Mouse (Mus musculus) NIH3T3 (cell line): ENCODE measurements at regions not wholly inside any gene's neighbourhood (a gene's known extent, or its start where the extent isn't known, plus 50 kb on each side); places are given as distances from the start of the nearest gene placed in this dataset.

Experiments used
- DNase-seq: peaks from one replicate; pipeline ENCODE4 v3.0.0-alpha.2; 2012; ENCODE audit warnings: low read depth

DNA sequence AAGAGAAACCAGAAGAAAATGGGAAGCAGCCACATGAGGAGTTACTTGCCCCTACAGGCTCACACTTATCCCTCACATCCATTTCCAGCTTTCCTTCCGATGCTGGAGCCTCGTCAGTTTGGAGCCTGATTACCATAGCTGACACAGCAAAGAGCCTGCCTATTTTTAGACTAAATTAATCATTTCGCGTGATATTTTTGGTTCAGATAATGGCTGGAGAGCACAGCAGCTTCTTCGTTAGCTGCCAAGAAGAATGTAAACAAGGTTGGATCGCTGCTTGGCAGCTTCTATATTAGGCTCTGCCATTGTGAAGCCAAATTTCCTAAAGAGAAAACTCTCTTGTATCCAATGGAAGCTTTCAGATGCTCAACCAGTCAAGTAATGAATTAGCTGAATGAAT is 676.9 kb upstream of the A1bg start:
- DNase-seq: no peak

DNA sequence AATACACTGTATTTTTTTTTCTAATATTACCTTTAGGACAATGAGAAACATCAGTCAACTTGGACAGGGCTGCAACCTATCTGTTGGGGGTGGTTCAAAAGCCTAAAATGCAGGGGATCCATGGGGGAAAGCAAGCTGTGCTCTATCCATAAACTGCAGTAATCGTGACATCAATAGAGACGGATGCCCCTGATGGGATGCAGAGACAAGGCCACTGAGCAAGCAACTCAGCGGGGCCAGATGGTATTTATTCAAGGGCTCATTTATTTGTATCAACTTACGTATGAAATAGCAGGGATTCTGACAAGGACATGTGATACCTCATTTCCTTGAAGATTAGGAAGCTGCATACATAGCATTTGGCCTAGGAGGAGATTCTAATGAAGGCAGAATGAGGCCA is 673.5 kb upstream of the A1bg start:
- DNase-seq: no peak

DNA sequence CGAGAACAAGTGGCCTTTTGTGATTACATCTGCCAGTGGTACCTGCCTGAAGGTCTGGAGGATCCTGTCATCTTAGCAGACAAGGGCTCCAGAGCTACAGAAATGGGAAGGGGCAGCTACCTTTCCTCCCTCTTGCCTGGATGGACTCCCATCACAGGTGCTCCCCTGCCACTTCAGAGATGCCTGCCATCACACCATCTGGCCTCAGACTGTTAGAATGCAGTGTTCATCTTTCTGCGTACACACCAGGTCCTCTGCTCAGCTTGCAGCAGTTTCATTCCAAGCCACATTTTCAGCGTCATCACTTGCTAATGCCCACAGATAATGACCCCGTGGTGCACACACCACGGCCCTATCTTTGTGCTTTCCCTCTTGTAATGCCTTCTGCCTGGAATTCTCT is 666.1 kb upstream of the A1bg start:
- no peak for DNase-seq

DNA sequence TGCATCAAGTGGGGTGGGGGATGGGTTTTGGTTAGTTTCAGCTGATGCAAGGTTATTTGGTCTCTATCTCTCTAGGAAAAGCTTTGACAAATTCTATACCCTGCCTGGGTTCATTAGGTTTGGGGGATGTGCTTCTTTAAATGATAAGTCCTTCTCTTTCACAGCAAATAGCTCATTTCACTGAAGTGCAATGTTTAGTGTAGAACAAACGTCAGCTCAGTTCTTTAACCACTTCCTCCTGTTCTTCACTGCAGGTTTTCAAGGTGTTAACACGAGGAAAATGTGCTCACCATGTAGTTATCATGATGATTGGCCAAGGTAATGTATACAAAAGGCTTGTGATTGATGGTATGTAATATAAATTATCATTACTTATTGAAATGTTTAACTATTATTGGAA is 659.5 kb upstream of the A1bg start:
- no peak for DNase-seq

DNA sequence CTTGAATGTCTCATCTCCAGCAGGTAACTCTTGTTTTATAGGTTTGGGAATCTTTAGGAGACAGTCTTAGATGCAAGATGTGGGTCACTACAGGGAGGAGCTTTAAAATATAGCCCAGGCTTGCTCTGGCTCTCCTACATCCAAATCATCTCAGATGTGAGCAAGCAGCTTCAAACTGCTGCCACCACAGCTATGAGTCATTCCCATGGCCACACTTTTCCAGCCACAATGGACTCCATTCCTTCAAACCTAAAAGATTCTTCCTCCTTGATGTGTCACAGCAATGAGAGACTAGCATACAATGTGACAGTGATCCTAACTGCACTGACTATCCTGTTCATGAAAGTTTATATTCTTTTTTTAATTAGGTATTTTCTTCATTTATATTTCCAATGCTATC is 640.5 kb upstream of the A1bg start:
- no peak for DNase-seq

- no peak for DNase-seq
These were observed 639.4 kb upstream of the A1bg start for GRCm38 (mm10) chr15:61562252-61562651.

- DNase-seq: no peak
These were observed 631.1 kb upstream of the A1bg start for GRCm38 (mm10) chr15:61553908-61554307.

DNA sequence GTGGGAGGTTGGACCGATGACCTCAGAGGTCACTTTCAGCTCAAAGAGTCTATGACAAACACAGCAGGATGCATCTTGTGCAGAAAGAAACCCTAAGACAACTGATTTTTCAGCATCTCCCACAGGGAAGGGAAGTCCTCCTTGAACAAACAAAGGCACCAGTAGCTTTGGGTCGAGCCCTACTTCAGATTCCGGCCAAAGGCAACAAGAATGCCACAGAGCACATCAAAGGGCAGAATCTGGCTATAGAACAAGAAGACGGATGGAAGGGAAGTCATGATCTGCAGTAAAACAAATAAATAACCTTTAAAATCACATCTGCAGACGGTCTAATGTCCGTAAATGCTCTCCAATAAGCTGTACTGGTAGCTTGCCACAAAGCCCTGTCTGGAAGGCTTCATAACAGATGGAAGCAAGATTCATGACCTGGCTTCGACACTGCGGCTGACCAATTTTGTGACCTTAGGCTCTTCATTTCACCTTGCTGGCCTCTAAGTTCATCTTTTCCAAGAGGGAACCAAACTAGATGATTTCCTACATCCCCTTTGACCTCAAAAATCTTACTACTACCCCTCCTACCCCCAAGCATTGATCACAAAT is 630.4 kb upstream of the A1bg start:
- DNase-seq: no peak

GRCm38 (mm10) chr15:61551206-61551605 is 628.4 kb upstream of the A1bg start:
- DNase-seq: no peak

GRCm38 (mm10) chr15:61548400-61548799 is 625.6 kb upstream of the A1bg start:
- peak; percentile 8 for DNase-seq

GRCm38 (mm10) chr15:61546608-61547007 is 623.8 kb upstream of the A1bg start:
- no peak for DNase-seq

- no peak for DNase-seq
These were observed 621.3 kb upstream of the A1bg start for GRCm38 (mm10) chr15:61544074-61544473.

- peak; percentile 36 for DNase-seq
These were observed 618.8 kb upstream of the A1bg start for GRCm38 (mm10) chr15:61541643-61542042.

- no peak for DNase-seq
These were observed 618.1 kb upstream of the A1bg start for GRCm38 (mm10) chr15:61540753-61541421.

- no peak for DNase-seq
These were observed 616.1 kb upstream of the A1bg start for GRCm38 (mm10) chr15:61538930-61539329.

GRCm38 (mm10) chr15:61538169-61538755 is 615.5 kb upstream of the A1bg start:
- DNase-seq: no peak

DNA sequence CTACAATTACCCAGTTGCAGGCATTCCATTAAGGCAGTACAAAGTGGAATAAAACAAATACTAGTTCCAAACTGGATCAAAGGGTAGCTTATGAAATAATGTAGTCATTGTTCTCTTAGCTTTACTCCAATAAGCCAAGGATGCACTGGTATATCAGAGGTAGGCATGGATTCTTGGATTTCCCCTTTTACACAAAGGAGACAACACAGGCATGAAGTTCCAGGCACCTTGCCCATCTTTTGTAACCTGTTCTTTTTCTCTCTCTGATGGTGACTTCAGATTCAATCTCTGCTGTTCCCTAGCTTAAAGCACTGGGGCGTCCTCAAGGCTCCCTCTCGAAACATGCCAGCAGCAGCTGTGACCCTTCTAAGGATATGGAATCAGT is 613.5 kb upstream of the A1bg start:
- DNase-seq: no peak

DNA sequence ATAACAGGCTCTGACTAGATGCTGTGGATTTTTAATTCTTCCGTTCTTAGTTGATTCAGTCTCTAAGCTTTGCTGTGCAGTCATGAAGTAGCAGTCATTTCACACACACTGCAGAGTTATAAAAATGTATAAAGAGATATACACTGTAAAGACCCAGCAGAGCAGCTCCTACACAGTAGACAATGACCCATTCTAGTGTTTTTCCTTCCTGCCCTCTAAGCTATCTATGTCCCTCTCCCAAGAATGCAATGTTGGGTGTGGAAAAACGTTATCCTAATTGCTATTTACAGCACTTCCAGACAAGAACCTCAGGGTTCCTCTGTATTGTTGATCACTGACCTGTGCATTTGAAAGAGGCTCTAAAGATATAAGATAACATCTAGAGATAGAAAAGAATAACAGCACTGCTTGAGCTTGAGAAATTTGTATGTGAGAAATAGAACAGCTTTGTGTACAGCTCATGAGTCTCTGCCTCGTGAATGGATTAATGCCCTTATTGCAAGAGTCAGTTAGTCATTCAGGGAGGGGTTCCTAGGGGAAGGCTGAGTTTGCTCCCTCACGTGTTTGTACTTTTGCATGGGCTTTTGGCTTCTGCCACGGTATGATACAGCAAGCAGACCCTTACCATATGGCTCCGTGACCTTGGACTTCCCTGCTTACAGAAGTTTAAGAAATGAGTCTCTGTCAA is 613.0 kb upstream of the A1bg start:
- peak; percentile 67 for DNase-seq

- DNase-seq: no peak
These were observed 612.4 kb upstream of the A1bg start for GRCm38 (mm10) chr15:61535180-61535579.

DNA sequence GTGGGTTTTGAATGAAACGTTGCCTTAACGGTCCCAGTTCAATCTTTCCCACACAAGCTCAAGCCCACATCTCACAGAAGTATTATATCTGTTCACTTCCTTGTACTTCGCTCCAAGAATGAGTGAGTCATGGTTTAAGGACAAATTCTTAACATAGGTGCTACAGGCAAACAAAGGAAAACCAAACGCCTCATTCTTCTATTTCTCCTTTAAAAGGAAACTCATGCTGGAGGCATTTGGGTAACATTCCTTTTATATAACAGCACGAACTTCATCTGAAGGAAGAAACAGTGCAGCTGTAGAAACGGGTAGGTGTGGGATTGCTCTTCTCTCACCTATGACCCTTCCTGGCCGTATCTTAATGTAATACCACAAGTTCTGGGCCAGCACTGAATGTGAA is 610.0 kb upstream of the A1bg start:
- peak; percentile 17 for DNase-seq

DNA sequence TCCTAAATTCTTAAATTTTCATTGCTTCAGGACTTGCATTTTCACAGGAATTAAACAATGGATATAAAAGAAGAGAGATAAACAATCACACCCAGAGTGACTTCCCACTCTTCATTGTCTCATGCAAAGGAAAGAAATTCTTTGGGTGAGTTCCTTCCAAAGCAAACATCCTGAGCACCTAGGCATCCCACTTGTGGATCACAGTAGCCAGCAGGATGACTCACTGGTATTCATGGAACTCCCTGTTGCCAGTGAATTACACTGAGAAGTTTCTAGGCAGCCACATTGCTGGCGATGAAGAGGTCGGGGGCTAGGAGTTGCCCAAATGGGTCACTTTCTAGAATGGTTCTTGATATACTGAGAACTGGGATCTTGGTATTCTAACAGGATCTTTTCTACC is 609.2 kb upstream of the A1bg start:
- DNase-seq: peak; percentile 60

GRCm38 (mm10) chr15:61523036-61523435 is 600.2 kb upstream of the A1bg start:
- DNase-seq: no peak

DNA sequence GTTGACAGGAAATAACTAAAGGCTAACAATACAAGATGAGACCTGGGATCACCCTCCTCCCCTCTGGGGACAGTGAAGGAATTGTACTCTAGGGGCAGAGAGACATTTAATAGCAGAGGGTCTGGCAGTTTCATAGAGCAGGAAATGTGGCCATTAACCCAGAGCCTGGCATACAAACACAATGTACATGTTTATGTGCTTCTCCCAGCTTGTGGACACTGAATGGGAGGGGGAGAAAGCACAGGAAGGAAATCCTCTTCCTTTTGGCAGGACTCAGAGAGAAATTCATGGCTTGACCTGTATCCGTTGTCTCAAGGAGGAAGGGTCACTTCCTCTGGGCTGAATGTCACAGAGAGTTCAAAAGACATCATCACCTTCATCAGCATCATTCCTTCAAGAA is 594.5 kb upstream of the A1bg start:
- DNase-seq: no peak
